Mouse (Mus musculus) heart, adult 2 months (tissue): ENCODE measurements around the gene Tbx21. TPM values are rescaled to one million over a fixed set of nuclear protein-coding genes. Genes with fewer than 3 reads are reported as not detected.

Experiments used
- DNase-seq, 2 experiments: peaks; one replicate each; pipeline ENCODE4 v3.0.0; 2021
- H3K27ac ChIP-seq: fragments of 200-600 bp; 2 replicates; pipeline ENCODE4 v1.8.1; 2022
- H3K27me3 ChIP-seq: fragments of 200-500 bp; 2 replicates; pipeline ENCODE4 v1.6.1; 2012; ENCODE audit warnings: mild to moderate bottlenecking, low read length, inconsistent platforms, mixed read lengths; ENCODE audit not compliant: control insufficient read depth, insufficient read depth
- H3K36me3 ChIP-seq: fragments of 200-500 bp; 2 replicates; pipeline ENCODE4 v1.6.1; 2012; ENCODE audit warnings: low read length, inconsistent platforms; ENCODE audit not compliant: control insufficient read depth, insufficient read depth
- H3K4me1 ChIP-seq: fragments of 200-500 bp; 2 replicates; pipeline ENCODE4 v1.6.1; 2011; ENCODE audit warnings: low read length; ENCODE audit not compliant: control insufficient read depth, insufficient read depth
- H3K4me3 ChIP-seq: fragments of 200-600 bp; 2 replicates; pipeline ENCODE4 v1.8.1; 2022
- H3K79me2 ChIP-seq: fragments of 200-500 bp; replicated peaks from 2 replicates; pipeline ENCODE4 v1.6.1; 2012; ENCODE audit warnings: mild to moderate bottlenecking, inconsistent platforms, low read length, moderate library complexity, mixed read lengths; ENCODE audit not compliant: control insufficient read depth, insufficient read depth
- H3K9ac ChIP-seq: fragments of 200-500 bp; 2 replicates; pipeline ENCODE4 v1.6.1; 2012; ENCODE audit warnings: low read depth, mild to moderate bottlenecking, control low read depth, inconsistent platforms, low read length, mixed read lengths
- CTCF ChIP-seq: fragments of 200-600 bp; IDR thresholded peaks from 2 replicates; pipeline ENCODE4 v1.8.1; 2022; ENCODE audit warnings: antibody characterized with exemption, mild to moderate bottlenecking, moderate library complexity
- EP300 ChIP-seq: fragments of 200-500 bp; IDR thresholded peaks from 2 replicates; pipeline ENCODE4 v1.6.1; 2011; ENCODE audit warnings: low read depth, low read length, control low read depth; ENCODE audit not compliant: insufficient read depth
- POLR2A ChIP-seq: fragments of 200-500 bp; IDR thresholded peaks from 2 replicates; pipeline ENCODE4 v1.6.1; 2011; ENCODE audit warnings: mild to moderate bottlenecking, low read depth, low read length, control low read depth; ENCODE audit not compliant: insufficient read depth
- WGBS: fragments of 180-500 bp; shearing (Covaris S2); methylation state at CpG from one replicate; pipeline ENCODE4 v1.1.7; 2018; 5-methylcytosine and 5-hydroxymethylcytosine counted together
- intact Hi-C: fragments of 180-260 bp; cut with DNase I; formaldehyde crosslinking; loops from one replicate; pipeline ENCODE4 v1.15.1; 2025
- long read RNA-seq: library from polyadenylated mRNA; stranded (forward); transcript quantifications from one replicate; pipeline ENCODE4 v2.0.0, GENCODE M21; 2021
- polyA plus RNA-seq: library from polyadenylated mRNA; depleted of rRNA; stranded (reverse); fragments of >200 nt; gene quantifications from 2 replicates; pipeline ENCODE4 v1.2.3, GENCODE M21; 2012; rRNA removed
- total RNA-seq, 2 experiments: library from RNA; stranded (reverse); gene quantifications; 2 replicates each; pipeline ENCODE4 v1.2.3; 2021

Gene Tbx21
- total RNA-seq (not detected), polyA plus RNA-seq (0.15 and 0.45 TPM in 2 replicates)
- long read RNA-seq = 0 reads

- no peak within 1 kb of the TSS for H3K27ac ChIP-seq
- H3K79me2 ChIP-seq = no peaks in the 10 kb centered on the region
- intact Hi-C loops = no loop called here
- WGBS = 2% methylated on average over 86 of the region's 87 CpGs
- H3K9ac ChIP-seq = no peak within 1 kb of the TSS
- TF ChIP-seq EP300 (no peak), CTCF (no peak), POLR2A (no peak)
- H3K4me1 ChIP-seq = no peaks in the 10 kb centered on the region
- peak within 1 kb of the TSS; percentile 44 for H3K4me3 ChIP-seq
- H3K36me3 ChIP-seq = no peaks in the 10 kb centered on the region
- no peak for DNase-seq
- peaks cover 10% of the 10 kb centered on the region for H3K27me3 ChIP-seq
Measured at GRCm38 (mm10) chr11:97114671-97115601, at the start of gene Tbx21. Gene Tbx21, minus strand, starts transcription at chr11:97115331.

GRCm38 (mm10) chr11:97160341-97160740 is 45.2 kb upstream of the Tbx21 start:
- Histone ChIP-seq H3K4me3 (no peak overlapping the region), H3K27ac (no peak overlapping the region), H3K4me1 (no peaks in the 10 kb centered on the region), H3K9ac (no peak overlapping the region), H3K27me3 (no peaks in the 10 kb centered on the region), H3K36me3 (no peaks in the 10 kb centered on the region; the same call in 1 of the 2 replicates), H3K79me2 (no peaks in the 10 kb centered on the region)
- intact Hi-C loops = no loop called here
- TF ChIP-seq EP300 = no peak
- no peak for TF ChIP-seq POLR2A
- TF ChIP-seq CTCF = no peak
- no peak for DNase-seq
- WGBS = 67% methylated on average over 6 of the region's 6 CpGs

- no peaks in the 10 kb centered on the region; the same call in 1 of the 2 replicates for H3K36me3 ChIP-seq
- no peak for DNase-seq
- 0 out of 2 replicates have a peak, but pooled peaks cover under 1% of the 10 kb centered on the region for H3K4me1 ChIP-seq
- no peak overlapping the region for H3K9ac ChIP-seq
- H3K27ac ChIP-seq = no peak overlapping the region
- TF ChIP-seq CTCF (no peak), EP300 (no peak), POLR2A (no peak)
- no peak overlapping the region for H3K4me3 ChIP-seq
- intact Hi-C loops = no loop called here
- no peaks in the 10 kb centered on the region for H3K27me3 ChIP-seq
- 74% methylated on average over 7 of the region's 7 CpGs for WGBS
- no peaks in the 10 kb centered on the region for H3K79me2 ChIP-seq
Measured at GRCm38 (mm10) chr11:97156999-97157398, 41.9 kb upstream of the Tbx21 start.

- no peaks in the 10 kb centered on the region for H3K36me3 ChIP-seq
- H3K4me3 ChIP-seq = no peak overlapping the region
- H3K27me3 ChIP-seq = no peaks in the 10 kb centered on the region
- peaks cover 5% of the 10 kb centered on the region for H3K4me1 ChIP-seq
- H3K9ac ChIP-seq = no peak overlapping the region
- TF ChIP-seq POLR2A = no peak
- TF ChIP-seq EP300 = no peak
- TF ChIP-seq CTCF = peak; percentile 38
- DNase-seq = no peak
- no peak overlapping the region for H3K27ac ChIP-seq
- no peaks in the 10 kb centered on the region for H3K79me2 ChIP-seq
- WGBS = 46% methylated on average over 10 of the region's 10 CpGs
- intact Hi-C loops = no loop called here
Measured at GRCm38 (mm10) chr11:97152662-97153287, 37.6 kb upstream of the Tbx21 start.

GRCm38 (mm10) chr11:97152023-97152426 is 36.9 kb upstream of the Tbx21 start:
- H3K79me2 ChIP-seq = no peaks in the 10 kb centered on the region
- peaks cover 5% of the 10 kb centered on the region for H3K4me1 ChIP-seq
- intact Hi-C loops = no loop called here
- H3K4me3 ChIP-seq = no peak overlapping the region
- 3% methylated on average over 11 of the region's 11 CpGs for WGBS
- TF ChIP-seq CTCF (no peak), POLR2A (no peak), EP300 (no peak)
- no peak overlapping the region for H3K9ac ChIP-seq
- no peak overlapping the region; the same call in 1 of the 2 replicates for H3K27ac ChIP-seq
- H3K36me3 ChIP-seq = no peaks in the 10 kb centered on the region
- peak; percentile 48 to 49 for DNase-seq
- H3K27me3 ChIP-seq = no peaks in the 10 kb centered on the region
